Mouse (Mus musculus): ENCODE measurements around the gene Snrnp70. TPM values are rescaled to one million over a fixed set of nuclear protein-coding genes. Genes with fewer than 3 reads are reported as not detected.
A peak's percentile ranks its signal among the peaks of the same experiment; 100 is the strongest.

Gene Snrnp70
- polyA plus RNA-seq, 1 experiment = 807 TPM

- DNase-seq = peak in 1 of 2 experiments; percentile 40
- Histone ChIP-seq H3K4me3 (replicated peaks; ENCODE audit: insufficient read depth, low read depth, low read length) (peak overlapping the region; percentile 70), H3K27ac (ENCODE audit: insufficient read depth, low read length) (peak overlapping the region; percentile 12; the same call in 1 of the 2 replicates), H3K27me3 (ENCODE audit: control insufficient read depth, insufficient read depth, low read length) (no peaks in the 10 kb centered on the region), H3K4me1 (ENCODE audit: control insufficient read depth, insufficient read depth, low read length) (peaks cover 12% of the 10 kb centered on the region)
- TF ChIP-seq POLR2A (IDR thresholded peaks at IDR 0.05; ENCODE audit: borderline replicate concordance, insufficient read depth, low read length) (0 out of 2 replicates have a peak, but pooled peaks have one; percentile 15), CTCF (IDR thresholded peaks at IDR 0.05; ENCODE audit: borderline replicate concordance, insufficient read depth, low read depth, low read length) (no peak)
- 2% methylated on average over 52 of the region's 52 CpGs for WGBS
These were observed 25.6 kb downstream of the Snrnp70 start for GRCm38 (mm10) chr7:45369836-45370474.

- no peak for DNase-seq
- H3K27me3 ChIP-seq (ENCODE audit: control insufficient read depth, insufficient read depth, low read length) = no peaks in the 10 kb centered on the region
- no peak overlapping the region for H3K27ac ChIP-seq (ENCODE audit: insufficient read depth, low read length)
- no peak for TF ChIP-seq POLR2A (IDR thresholded peaks at IDR 0.05; ENCODE audit: borderline replicate concordance, insufficient read depth, low read length)
- TF ChIP-seq CTCF (IDR thresholded peaks at IDR 0.05; ENCODE audit: borderline replicate concordance, insufficient read depth, low read depth, low read length) = no peak
- peaks cover 12% of the 10 kb centered on the region for H3K4me1 ChIP-seq (ENCODE audit: control insufficient read depth, insufficient read depth, low read length)
- 74% methylated on average over 16 of the region's 16 CpGs for WGBS
- no peak overlapping the region for H3K4me3 ChIP-seq (replicated peaks; ENCODE audit: insufficient read depth, low read depth, low read length)
These were observed 26.4 kb downstream of the Snrnp70 start for GRCm38 (mm10) chr7:45369022-45369745.

GRCm38 (mm10) chr7:45368178-45368577 is 27.4 kb downstream of the Snrnp70 start:
- peaks cover 16% of the 10 kb centered on the region for H3K4me1 ChIP-seq (ENCODE audit: control insufficient read depth, insufficient read depth, low read length)
- H3K27ac ChIP-seq (ENCODE audit: insufficient read depth, low read length) = peak overlapping the region; percentile 2
- H3K27me3 ChIP-seq (ENCODE audit: control insufficient read depth, insufficient read depth, low read length) = no peaks in the 10 kb centered on the region
- TF ChIP-seq CTCF (IDR thresholded peaks at IDR 0.05; ENCODE audit: borderline replicate concordance, insufficient read depth, low read depth, low read length) = no peak
- no peak for TF ChIP-seq POLR2A (IDR thresholded peaks at IDR 0.05; ENCODE audit: borderline replicate concordance, insufficient read depth, low read length)
- 65% methylated on average over 15 of the region's 15 CpGs for WGBS
- DNase-seq = peak; percentile 37 to 48
- H3K4me3 ChIP-seq (replicated peaks; ENCODE audit: insufficient read depth, low read depth, low read length) = peak overlapping the region; percentile 72

GRCm38 (mm10) chr7:45367020-45367880 is 28.3 kb downstream of the Snrnp70 start:
- TF ChIP-seq POLR2A (IDR thresholded peaks at IDR 0.05; ENCODE audit: borderline replicate concordance, insufficient read depth, low read length) (peak; percentile 52; the same call in 1 of the 2 replicates), CTCF (IDR thresholded peaks at IDR 0.05; ENCODE audit: borderline replicate concordance, insufficient read depth, low read depth, low read length) (peak; percentile 83)
- under 1% methylated on average over 70 of the region's 70 CpGs for WGBS
- Histone ChIP-seq H3K27ac (ENCODE audit: insufficient read depth, low read length) (peak overlapping the region; percentile 83), H3K4me1 (ENCODE audit: control insufficient read depth, insufficient read depth, low read length) (peaks cover 16% of the 10 kb centered on the region), H3K4me3 (replicated peaks; ENCODE audit: insufficient read depth, low read depth, low read length) (peak overlapping the region; percentile 72), H3K27me3 (ENCODE audit: control insufficient read depth, insufficient read depth, low read length) (no peaks in the 10 kb centered on the region)
- peak; percentile 99 for DNase-seq

GRCm38 (mm10) chr7:45366652-45367019 is 28.9 kb downstream of the Snrnp70 start, which contains the start of gene Ppfia3:
Gene Ppfia3 (minus strand): TSS chr7:45367019.
- Histone ChIP-seq H3K27ac (ENCODE audit: insufficient read depth, low read length) (peak within 1 kb of the TSS; percentile 83), H3K27me3 (ENCODE audit: control insufficient read depth, insufficient read depth, low read length) (no peaks in the 10 kb centered on the region), H3K4me1 (ENCODE audit: control insufficient read depth, insufficient read depth, low read length) (peaks cover 16% of the 10 kb centered on the region), H3K4me3 (replicated peaks; ENCODE audit: insufficient read depth, low read depth, low read length) (peak within 1 kb of the TSS; percentile 72)
- TF ChIP-seq CTCF (IDR thresholded peaks at IDR 0.05; ENCODE audit: borderline replicate concordance, insufficient read depth, low read depth, low read length) (no peak), POLR2A (IDR thresholded peaks at IDR 0.05; ENCODE audit: borderline replicate concordance, insufficient read depth, low read length) (0 out of 2 replicates have a peak, but pooled peaks have one; percentile 10)
- WGBS = 3% methylated on average over 11 of the region's 26 CpGs
- no peak for DNase-seq

- WGBS = under 1% methylated on average over 35 of the region's 35 CpGs
- H3K27me3 ChIP-seq (ENCODE audit: control insufficient read depth, insufficient read depth, low read length) = no peaks in the 10 kb centered on the region
- H3K4me1 ChIP-seq (ENCODE audit: control insufficient read depth, insufficient read depth, low read length) = peaks cover 16% of the 10 kb centered on the region
- DNase-seq = peak; percentile 73 to 75
- peak overlapping the region; percentile 71 for H3K4me3 ChIP-seq (replicated peaks; ENCODE audit: insufficient read depth, low read depth, low read length)
- peak overlapping the region; percentile 72 for H3K27ac ChIP-seq (ENCODE audit: insufficient read depth, low read length)
- TF ChIP-seq POLR2A (IDR thresholded peaks at IDR 0.05; ENCODE audit: borderline replicate concordance, insufficient read depth, low read length) (no peak), CTCF (IDR thresholded peaks at IDR 0.05; ENCODE audit: borderline replicate concordance, insufficient read depth, low read depth, low read length) (no peak)
These were observed 29.5 kb downstream of the Snrnp70 start for GRCm38 (mm10) chr7:45365742-45366651.

All from cerebellum, adult 2 months (tissue).